Mouse (Mus musculus) kidney, postnatal 0 days (tissue): ENCODE results near the gene Plce1. TPM values are rescaled to one million over a fixed set of nuclear protein-coding genes. Genes with fewer than 3 reads are reported as not detected.

Experiments
- ATAC-seq: fragments of 200-750 bp; cut with Nextera tagmentation; replicated peaks from 2 replicates; pipeline ENCODE4 v1.8.0; 2017; ENCODE audit warnings: low read depth, moderate number of reproducible peaks, moderate TSS enrichment, moderate library complexity; ENCODE audit not compliant: low FRiP score
- DNase-seq: peaks from one replicate; pipeline ENCODE4 v3.0.0-alpha.2; 2016; ENCODE audit warnings: low spot score
- H3K27ac ChIP-seq: fragments of 300-500 bp; sonication (generic); 2 replicates; pipeline ENCODE4 v1.5.1; 2014; ENCODE audit warnings: mild to moderate bottlenecking
- H3K27me3 ChIP-seq: fragments of 300-500 bp; sonication (generic); 2 replicates; pipeline ENCODE4 v1.6.1; 2014; ENCODE audit warnings: low read length, mixed read lengths; ENCODE audit not compliant: insufficient read depth
- H3K36me3 ChIP-seq: fragments of 300-500 bp; sonication (generic); 2 replicates; pipeline ENCODE4 v1.6.1; 2014; ENCODE audit warnings: low read length, mixed read lengths; ENCODE audit not compliant: insufficient read depth
- H3K4me1 ChIP-seq: fragments of 300-500 bp; sonication (generic); replicated peaks from 2 replicates; pipeline ENCODE4 v1.6.1; 2014; ENCODE audit warnings: antibody characterized with exemption, low read length, mixed read lengths; ENCODE audit not compliant: insufficient read depth
- H3K4me2 ChIP-seq: fragments of 300-500 bp; sonication (generic); 2 replicates; pipeline ENCODE4 v1.6.1; 2014; ENCODE audit warnings: mild to moderate bottlenecking, low read length, moderate library complexity, mixed read lengths
- H3K4me3 ChIP-seq: fragments of 300-500 bp; sonication (generic); replicated peaks from 2 replicates; pipeline ENCODE4 v1.5.1; 2014; ENCODE audit warnings: low read depth, low read length
- H3K9ac ChIP-seq: fragments of 300-500 bp; sonication (generic); 2 replicates; pipeline ENCODE4 v1.6.1; 2014; ENCODE audit warnings: low read depth, low read length
- H3K9me3 ChIP-seq: fragments of 300-500 bp; sonication (generic); replicated peaks from 2 replicates; pipeline ENCODE4 v1.6.1; 2016; ENCODE audit warnings: low read length, inconsistent platforms, mixed read lengths
- CTCF ChIP-seq: IDR thresholded peaks from 2 replicates; pipeline ENCODE4 v1.5.1; 2016; ENCODE audit warnings: antibody characterized with exemption, low read depth, mild to moderate bottlenecking, moderate library complexity
- WGBS: fragments of 180-500 bp; shearing (Covaris S2); extraction: QIAGEN DNeasy Blood & Tissue Kit; methylation state at CpG from one replicate; pipeline ENCODE4 v1.1.7; 2014; 5-methylcytosine and 5-hydroxymethylcytosine counted together
- polyA plus RNA-seq: library from polyadenylated mRNA; unstranded; fragments of >200 nt; fragmentation: Nextera tagmentation; extraction: Ambion mirVana; gene quantifications from 2 replicates; pipeline ENCODE4 v1.2.1, GENCODE M21; 2015

Plce1 gene
- polyA plus RNA-seq, 1 experiment from 2014 or later, result 3.9 TPM

- Histone ChIP-seq H3K27ac (no peak overlapping the region), H3K4me1 (no peaks in the 10 kb centered on the region), H3K36me3 (no peaks in the 10 kb centered on the region), H3K9me3 (no peaks in the 10 kb centered on the region), H3K4me3 (no peak overlapping the region), H3K9ac (no peak overlapping the region), H3K4me2 (no peak overlapping the region), H3K27me3 (no peaks in the 10 kb centered on the region; the same call in 1 of the 2 replicates)
- no peak for TF ChIP-seq CTCF
- DNase-seq (no peak), ATAC-seq (no peak; the same call in 1 of the 2 replicates)
- 76% methylated on average over 4 of the region's 4 CpGs for WGBS
Measured at GRCm38 (mm10) chr19:38487501-38487900, 6.6 kb downstream of the Plce1 start.

DNA sequence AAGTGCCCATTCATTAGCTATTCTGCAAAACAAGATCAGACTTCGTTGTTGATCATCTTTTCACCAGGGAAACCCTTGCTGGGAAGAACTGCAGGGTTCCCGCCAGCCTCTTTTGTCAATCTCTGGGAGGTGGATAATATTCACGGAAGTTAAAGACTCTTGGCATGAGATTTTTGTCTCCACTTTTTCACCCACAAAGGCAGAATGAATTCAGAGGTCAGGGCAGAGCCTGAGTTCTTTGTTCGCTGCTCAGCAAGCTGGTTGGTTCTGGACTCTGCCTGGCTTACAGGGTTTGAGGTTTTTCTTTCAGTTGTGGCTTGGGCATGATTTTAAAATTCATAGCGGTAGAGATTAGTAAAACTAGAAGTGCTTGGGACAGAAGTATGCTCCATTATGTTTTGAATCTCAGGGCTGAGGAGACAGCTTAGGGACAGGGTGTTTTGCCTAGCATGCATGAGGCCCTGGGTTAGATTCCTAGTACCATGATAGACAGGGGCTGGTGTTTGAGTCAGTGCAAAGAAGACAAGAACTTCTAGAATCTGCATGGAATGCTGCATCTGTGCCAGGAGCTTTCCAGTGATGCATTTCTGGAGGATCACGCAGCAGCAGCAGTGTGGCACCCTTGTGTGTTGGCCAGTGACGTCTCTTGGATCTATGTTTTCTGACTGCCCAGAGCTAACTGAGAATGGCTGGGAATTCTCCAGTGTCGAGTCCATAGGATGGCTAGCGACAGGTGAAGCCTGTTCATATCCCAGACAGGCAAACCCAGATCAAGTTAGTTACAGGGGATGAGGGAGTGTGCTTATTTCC is 7.4 kb downstream of the Plce1 start:
- 76% methylated on average over 9 of the region's 9 CpGs for WGBS
- TF ChIP-seq CTCF, result no peak
- no peak overlapping the region for H3K4me3 ChIP-seq
- no peak overlapping the region for H3K4me2 ChIP-seq
- H3K27ac ChIP-seq, result no peak overlapping the region
- ATAC-seq, result no peak
- DNase-seq, result no peak
- no peak overlapping the region for H3K9ac ChIP-seq
- no peaks in the 10 kb centered on the region for H3K4me1 ChIP-seq
- H3K36me3 ChIP-seq, result no peaks in the 10 kb centered on the region
- no peaks in the 10 kb centered on the region for H3K27me3 ChIP-seq
- H3K9me3 ChIP-seq, result no peaks in the 10 kb centered on the region

DNA sequence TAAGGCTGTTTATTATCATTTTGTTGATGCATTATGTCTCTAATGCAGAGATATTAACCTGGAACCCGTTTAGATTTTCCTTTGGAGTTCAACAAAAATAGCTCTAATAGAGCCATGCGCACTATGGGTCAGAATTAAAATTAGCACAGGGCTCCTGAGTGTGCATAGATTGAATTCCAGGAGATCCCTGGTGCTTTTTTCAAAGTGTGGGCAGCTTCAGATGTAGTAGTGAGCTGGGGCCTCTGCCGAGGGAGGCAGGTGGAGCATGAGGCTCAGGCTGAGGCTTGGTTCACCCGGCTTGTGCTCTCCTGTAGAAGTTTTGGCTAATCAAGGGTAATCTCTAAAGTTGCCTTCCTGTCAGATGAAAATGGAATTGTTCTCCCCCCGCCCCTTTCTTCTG is 17.3 kb downstream of the Plce1 start:
- no peak for TF ChIP-seq CTCF
- H3K4me2 ChIP-seq, result no peak overlapping the region

DNA sequence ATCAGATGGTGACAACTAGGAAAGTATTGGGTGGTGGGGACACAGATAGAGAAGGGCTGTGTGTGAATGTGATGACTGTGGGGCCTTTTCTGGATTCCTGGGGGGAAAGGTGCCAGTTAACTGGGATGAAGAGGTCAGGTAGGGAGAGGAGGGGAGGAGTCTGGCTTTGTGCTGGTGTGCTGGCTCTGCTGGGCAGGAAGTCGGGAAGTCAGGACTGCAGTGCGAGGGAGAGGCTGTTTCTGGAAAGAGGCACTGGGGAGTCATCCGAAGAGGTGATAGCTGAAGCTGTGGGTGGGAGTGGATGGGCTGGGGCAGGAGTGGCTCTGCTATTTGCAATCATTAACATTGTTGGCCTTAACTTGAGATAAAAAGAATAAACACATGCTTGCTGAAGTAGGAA is 23.7 kb downstream of the Plce1 start:
- no peak for TF ChIP-seq CTCF
- DNase-seq, result no peak
- ATAC-seq, result no peak
- no peak overlapping the region for H3K4me2 ChIP-seq
- H3K27ac ChIP-seq, result no peak overlapping the region
- H3K9me3 ChIP-seq, result no peaks in the 10 kb centered on the region
- 12% methylated on average over 3 of the region's 3 CpGs for WGBS
- H3K9ac ChIP-seq, result no peak overlapping the region
- H3K27me3 ChIP-seq, result no peaks in the 10 kb centered on the region
- H3K4me3 ChIP-seq, result no peak overlapping the region
- H3K36me3 ChIP-seq, result no peaks in the 10 kb centered on the region
- 0 out of 2 replicates have a peak, but pooled peaks cover 4% of the 10 kb centered on the region for H3K4me1 ChIP-seq

More for the DNA sequence above, 17.3 kb downstream of the Plce1 start:
- ATAC-seq (no peak), DNase-seq (no peak)
- H3K27me3 ChIP-seq, result no peaks in the 10 kb centered on the region
- H3K4me3 ChIP-seq, result no peak overlapping the region
- H3K36me3 ChIP-seq, result no peaks in the 10 kb centered on the region
- 0 out of 2 replicates have a peak, but pooled peaks cover 3% of the 10 kb centered on the region for H3K4me1 ChIP-seq
- H3K9me3 ChIP-seq, result no peaks in the 10 kb centered on the region
- no peak overlapping the region for H3K9ac ChIP-seq
- 75% methylated on average over 5 of the region's 5 CpGs for WGBS
- no peak overlapping the region for H3K27ac ChIP-seq

DNA sequence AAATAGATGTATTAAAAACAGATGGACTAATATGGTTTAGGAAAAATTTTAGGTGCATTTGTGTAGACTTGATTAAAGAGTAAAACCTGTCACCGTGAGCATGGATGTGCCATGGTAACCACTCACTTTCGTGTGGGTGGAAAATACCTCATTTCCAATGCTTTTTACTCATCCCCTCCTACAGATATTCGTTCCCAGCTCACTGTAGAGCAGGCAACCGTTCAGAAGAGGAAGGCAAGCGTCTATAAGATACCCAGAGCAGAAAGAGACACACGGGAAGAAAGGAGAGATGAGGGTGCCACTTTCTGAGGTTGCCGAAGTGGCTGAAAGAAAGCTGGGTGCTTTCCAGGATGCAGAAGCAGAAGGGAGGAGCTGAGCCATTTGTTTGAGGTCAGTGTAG is 25.2 kb downstream of the Plce1 start:
- H3K36me3 ChIP-seq, result no peaks in the 10 kb centered on the region
- ATAC-seq (no peak), DNase-seq (no peak)
- 85% methylated on average over 7 of the region's 7 CpGs for WGBS
- H3K4me3 ChIP-seq, result no peak overlapping the region
- no peaks in the 10 kb centered on the region for H3K9me3 ChIP-seq
- 0 out of 2 replicates have a peak, but pooled peaks cover 4% of the 10 kb centered on the region for H3K4me1 ChIP-seq
- no peak overlapping the region for H3K9ac ChIP-seq
- no peak overlapping the region for H3K27ac ChIP-seq
- H3K4me2 ChIP-seq, result no peak overlapping the region
- TF ChIP-seq CTCF, result no peak
- H3K27me3 ChIP-seq, result no peaks in the 10 kb centered on the region

DNA sequence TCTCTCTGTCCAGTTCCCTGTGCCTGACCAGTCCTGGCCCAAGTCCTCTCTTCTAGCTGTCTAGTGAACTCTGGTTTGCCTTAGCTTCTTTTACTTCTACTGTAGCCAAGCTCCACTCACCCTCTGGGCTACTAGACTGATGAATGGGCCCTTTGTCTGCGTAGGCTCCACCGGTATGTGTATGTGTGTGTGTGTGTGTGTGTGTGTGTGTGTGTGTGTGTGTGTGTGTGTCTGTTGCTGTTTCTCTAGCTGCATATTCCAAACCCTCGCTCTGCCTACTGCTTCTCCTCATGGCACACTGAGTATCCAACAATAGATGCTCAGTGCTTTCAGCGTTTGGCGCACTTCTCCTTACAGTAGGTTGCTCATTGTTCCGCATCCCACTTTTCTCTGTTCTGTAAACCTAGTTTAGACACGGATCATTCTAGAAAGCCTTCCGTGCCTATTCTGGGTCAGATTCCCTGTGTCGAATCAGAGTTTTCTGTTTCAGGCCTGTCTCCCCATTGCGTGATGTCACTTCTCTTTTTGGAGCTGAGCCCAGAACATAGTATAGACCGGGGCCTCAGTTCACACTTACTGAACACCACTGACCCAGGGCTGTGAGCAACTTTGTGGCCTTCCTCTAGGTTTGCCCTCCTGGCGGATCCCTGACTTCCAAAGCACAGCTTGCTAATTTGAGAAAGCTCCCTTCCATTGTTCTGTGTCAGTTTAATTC is 26.5 kb downstream of the Plce1 start:
- WGBS, result 85% methylated on average over 12 of the region's 12 CpGs
- Histone ChIP-seq H3K4me1 (0 out of 2 replicates have a peak, but pooled peaks cover 4% of the 10 kb centered on the region), H3K27me3 (no peaks in the 10 kb centered on the region), H3K27ac (no peak overlapping the region), H3K36me3 (no peaks in the 10 kb centered on the region), H3K4me3 (no peak overlapping the region), H3K9ac (no peak overlapping the region), H3K4me2 (no peak overlapping the region), H3K9me3 (no peaks in the 10 kb centered on the region)
- no peak for ATAC-seq
- no peak for TF ChIP-seq CTCF
- no peak for DNase-seq
